Mouse (Mus musculus): ENCODE results near the gene Armc10. TPM values are rescaled to one million over a fixed set of nuclear protein-coding genes. Genes with fewer than 3 reads are reported as not detected.
"Not testable (repeated sequence)": the region's sequence is repeated elsewhere in the genome, so short reads cannot be mapped to it uniquely, and the experiment has no call there.

The Armc10 gene
- 1 to 10 TPM; 3.5 to 4.2 (median 3.9) TPM for total RNA-seq (2022)

DNA sequence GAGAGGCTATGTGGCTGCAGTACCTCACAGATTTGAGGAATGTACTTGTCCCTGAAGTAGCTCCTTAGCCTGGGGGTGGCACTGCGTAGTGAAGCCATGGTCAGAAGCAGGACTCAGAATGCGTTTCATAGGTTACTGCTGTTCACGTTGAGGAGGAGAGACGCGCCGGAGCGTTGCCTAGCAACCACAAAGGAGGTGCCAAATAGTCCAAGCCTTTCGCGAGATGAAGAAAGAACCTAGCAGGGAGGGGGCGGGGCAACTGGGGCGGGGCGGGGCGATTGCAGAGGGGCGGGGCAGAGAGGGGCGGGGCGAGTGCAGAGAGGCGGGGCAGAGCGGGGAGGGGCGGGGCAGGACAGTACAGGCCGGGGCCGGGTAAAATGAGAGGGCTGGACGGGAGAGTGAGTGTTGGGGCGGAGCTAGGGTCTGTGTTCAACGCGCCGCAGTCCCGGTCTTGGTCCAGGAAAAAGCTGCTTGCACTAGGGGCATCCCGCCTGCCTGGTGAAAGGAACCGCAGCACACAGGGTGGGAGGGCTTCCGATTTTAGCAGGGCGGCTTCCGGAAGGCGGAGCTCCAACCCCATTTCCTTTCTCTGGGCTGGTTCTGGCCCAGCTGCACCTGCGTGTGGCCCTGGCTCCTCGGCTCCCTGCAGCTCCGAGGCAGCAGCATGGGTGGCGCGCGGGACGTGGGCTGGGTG, at the start of gene Armc10, which contains the start of gene Fbxl13:
Gene Armc10, plus strand, starts transcription at position 375 of the 694 bp plus-strand sequence.
Gene Fbxl13, minus strand, starts transcription at position 196 of the 694 bp plus-strand sequence.
- peak; percentile 67 to 76 for DNase-seq (ENCODE audit: low spot score in 2 of 2)

DNA sequence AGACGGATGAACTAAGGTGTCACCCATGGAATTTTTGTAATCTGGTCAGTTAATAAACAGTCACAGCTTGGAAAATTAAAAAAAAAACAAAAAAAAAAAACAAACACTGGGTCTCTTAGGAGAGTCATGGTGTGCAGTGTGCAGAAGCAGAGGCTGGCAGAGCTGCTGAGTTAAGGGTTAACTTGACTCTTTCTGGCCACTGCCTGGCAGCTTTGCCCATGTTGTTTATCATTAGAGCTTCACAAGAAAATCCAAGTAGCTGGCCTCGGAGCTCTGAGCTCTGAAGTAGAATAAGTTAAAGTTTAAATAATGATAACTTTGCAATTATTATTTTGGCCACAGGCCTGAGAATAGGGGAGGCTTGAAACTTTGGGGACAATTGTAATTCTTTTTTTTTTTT, 46.1 kb upstream of the Armc10 start:
- not testable (repeated sequence) for DNase-seq (ENCODE audit: low spot score in 2 of 2)

DNA sequence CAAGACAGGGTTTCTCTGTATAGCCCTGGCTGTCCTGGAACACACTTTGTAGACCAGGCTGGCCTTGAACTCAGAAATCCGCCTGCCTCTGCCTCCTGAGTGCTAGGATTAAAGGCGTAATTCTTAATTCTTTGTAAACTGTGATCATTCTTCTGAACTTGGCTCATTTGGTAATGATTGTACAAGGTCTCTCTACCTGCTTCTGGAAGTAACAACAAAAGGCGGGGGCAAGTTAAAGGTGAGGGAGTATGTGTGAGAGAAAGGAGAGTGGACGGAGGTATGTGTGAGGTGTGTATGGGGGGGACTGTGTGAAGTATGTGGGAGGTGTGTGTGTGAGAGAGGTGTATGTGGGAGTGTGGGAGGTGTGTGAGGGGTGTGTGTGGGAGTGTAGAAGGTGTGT, 45.7 kb upstream of the Armc10 start:
- DNase-seq (ENCODE audit: low spot score in 2 of 2) = no peak

DNA sequence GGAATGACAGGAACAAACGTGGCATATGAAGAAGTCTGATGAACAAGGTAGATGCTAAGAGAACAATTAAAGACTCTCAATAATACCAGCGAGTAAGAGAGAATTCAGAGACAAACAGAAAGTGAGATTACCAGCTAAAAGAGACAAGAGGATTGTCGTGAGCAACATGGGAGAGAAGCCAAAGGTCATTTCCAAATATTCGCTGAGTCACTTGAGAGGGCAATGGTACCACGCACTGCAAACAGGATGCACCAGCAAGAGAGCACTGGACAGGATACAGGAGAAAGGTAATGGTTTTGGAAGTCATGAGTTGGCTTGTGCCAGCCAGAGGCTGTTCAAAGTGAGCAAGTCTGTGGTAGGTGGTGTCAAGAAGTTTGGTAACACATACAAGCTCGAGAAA, 39.7 kb upstream of the Armc10 start:
- DNase-seq (ENCODE audit: low spot score in 2 of 2) = no peak

DNA sequence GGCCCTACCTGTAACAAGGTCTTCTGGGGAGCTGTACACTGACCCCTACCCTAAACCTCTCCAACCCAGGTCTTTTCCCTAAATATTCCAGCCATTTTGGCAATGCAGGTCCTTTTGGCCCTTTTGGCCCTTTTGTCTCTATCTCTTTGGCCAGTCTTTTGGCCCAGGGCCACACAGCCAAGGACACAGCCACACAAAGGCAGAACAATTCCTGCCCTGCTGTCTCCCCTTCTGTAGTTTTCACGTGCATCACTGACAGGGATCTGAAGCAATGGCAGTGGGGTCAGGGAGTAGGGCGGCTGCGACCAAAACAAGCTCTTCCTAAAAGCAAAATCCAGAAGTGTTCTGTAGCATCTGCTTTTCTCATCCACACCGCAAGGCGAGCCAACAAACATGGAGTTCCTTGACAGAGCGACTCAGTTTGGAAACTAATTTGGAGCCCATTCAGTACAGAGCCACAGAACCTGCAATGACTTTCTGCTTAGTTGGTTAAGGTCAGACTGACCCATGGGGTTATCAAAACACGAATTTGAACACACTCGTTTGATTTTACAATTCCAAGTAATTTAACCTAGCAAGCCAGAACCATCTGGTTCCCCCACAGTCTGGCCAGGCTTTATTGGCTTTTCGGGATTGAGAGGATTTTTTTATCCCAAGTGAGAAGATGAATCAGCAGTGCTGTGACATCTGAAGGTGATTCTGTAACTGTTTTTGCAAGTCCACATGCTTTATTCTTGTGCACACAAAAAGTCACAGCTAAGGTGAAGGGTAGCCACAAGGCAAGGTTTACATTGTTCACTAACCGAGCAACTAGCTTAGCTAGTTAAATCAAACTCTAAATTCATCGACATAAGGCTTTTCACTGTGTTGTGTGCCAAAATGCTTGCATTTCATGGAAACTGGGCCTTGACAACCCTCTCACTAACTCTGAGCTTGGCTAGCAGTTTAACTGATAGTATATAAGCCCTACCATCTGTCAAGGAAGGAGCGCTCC, 37.0 kb upstream of the Armc10 start:
- DNase-seq (ENCODE audit: low spot score in 2 of 2) = peak; percentile 2 to 31

DNA sequence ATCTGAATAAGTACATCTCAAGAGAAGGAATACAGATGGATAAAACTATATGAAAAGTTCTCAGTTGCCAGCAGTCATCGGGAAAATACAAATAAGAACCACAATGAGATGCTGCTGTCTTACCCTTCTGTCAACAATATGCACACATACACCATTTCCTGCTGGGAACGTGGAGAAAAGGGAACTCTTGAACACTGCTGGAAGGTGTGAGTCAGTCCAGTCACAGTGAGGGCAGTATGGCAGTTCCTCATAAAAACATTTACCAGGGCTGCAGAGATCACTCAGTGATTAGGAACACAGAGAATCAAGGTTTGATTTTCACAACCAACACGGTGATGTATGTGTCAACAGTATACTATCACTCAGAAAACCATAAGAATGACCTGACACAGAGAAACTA, 34.6 kb upstream of the Armc10 start:
- DNase-seq (ENCODE audit: low spot score in 2 of 2) = no peak

DNA sequence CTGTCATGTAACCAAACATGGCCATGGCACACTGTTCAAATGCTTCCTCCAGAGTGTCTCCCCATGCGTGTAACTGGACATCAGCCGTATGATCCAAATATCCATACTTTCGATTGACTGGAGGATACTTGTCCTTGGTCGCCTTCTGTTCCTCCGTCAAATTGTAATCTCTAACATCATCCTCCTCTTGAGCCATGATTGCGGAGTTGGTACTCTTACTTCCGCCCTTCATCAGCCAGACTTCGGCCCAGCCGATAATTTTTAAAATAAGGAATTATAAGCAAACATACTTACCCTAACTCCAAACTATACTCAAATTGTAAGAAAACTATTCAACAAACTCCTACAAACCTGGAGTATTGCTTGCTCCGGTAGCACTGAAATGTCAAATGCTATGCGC, 31.3 kb upstream of the Armc10 start:
- DNase-seq (ENCODE audit: low spot score in 2 of 2) = not testable (repeated sequence)

DNA sequence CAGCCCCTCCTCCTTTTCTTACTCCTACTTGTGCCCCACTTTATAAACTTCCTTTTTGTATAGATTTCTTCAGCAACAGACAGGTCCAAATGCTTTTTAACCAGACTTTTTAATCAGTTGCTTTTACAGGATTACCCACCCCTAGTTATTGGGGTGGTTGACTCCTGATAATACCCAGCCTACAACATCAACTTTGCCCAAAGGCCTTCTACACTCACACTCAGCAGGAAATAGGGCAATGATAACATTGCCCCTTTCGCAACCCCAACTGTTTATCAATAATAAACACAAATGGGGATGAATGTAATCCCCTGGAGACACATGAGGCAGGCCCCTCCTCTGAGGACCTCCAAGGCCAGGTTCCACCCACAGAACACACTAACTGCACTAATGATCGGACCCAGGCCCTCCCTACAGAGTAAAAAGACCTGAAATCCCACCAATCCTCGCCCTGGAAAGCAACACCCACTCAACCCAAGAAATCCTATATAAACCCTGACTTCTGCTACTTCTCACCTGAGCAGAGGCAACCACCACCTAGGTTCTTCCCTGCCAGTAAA, 29.1 kb upstream of the Armc10 start:
- DNase-seq (ENCODE audit: low spot score in 2 of 2) = no peak

DNA sequence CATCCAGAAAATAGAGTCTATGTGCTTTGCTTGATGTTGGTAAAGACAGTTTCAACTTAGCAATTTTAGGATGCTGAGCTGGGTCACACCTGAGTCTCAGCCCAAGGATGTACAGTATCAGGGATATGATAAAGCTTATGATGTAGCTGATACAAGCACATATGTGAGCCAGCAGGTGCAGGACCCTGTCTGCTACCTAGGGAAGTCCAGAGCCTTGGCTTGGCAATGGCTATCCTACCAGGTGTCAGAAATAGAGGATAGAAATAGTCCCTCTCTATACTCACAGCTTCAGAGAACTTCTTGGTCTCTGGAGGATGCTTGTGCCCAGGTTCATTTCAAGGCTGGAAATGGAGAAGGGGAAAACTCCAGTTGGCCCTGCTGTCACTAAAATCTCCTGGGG, 19.7 kb upstream of the Armc10 start:
- no peak for DNase-seq (ENCODE audit: low spot score in 2 of 2)

DNA sequence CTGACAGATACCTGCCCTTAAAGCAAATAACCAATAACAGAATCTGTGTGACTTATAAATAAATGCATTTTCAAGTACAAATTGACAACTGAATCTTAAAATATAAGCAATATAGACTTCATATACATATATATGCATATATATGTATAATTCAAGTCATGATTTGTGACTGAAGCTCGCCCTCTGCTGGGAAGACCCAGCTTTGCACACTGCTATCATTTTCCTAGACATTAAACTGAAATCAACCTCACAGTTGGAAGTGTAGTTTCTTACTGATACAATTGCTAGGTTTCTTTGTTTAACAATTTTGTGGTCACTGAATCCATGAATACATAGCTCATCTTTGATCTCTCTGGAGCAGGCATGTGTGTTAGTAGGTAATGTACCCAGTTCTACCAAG, 4.7 kb upstream of the Armc10 start:
- no peak for DNase-seq (ENCODE audit: low spot score in 2 of 2)

DNA sequence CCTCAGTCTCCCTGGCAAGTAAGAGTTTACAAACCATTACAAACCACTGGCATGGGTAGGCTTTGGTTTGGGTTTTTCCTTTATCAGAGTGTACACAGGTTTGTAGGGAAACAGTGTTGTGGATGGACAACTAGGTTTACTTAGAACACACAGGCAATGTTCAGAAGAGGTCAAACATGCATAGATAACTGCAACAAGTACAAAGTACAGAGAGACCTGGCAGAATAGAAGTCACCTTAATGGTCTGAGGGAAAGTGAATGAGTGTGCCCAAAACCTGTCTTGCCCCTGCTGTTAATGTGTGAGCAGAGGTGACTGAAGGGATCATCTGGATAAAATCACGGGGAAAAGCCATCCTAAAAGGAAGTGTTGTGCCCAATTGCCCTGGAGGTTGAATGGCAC, 2.0 kb upstream of the Armc10 start:
- DNase-seq (ENCODE audit: low spot score in 2 of 2) = no peak

DNA sequence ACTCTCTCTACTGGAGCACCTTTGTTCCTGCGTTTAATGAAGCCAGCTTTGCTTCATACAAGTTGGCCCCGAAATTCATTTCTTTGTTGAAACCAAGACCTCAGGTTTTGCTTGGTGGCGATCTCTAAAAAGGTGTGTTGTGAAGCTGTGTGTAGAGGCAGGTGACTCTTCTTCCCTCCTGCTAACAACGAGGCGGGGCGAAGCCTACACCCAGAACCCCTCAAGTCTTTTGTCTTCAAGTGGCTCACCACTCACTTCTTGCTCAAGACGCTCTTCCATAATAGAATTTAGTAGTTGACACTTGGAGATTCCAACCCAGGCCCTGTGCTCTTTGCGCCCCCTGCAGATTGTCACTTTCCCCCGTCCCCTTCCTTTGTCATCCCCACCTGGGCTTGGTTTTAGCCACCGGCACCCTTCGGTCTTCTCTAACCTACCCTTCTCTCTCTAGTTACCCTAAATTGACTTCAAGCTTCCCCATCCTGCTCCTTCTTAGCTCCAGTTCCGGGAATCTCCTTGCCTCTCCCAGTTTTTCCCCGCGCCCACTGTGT, 648 bp upstream of the Armc10 start:
- no peak for DNase-seq (ENCODE audit: low spot score in 2 of 2)

DNA sequence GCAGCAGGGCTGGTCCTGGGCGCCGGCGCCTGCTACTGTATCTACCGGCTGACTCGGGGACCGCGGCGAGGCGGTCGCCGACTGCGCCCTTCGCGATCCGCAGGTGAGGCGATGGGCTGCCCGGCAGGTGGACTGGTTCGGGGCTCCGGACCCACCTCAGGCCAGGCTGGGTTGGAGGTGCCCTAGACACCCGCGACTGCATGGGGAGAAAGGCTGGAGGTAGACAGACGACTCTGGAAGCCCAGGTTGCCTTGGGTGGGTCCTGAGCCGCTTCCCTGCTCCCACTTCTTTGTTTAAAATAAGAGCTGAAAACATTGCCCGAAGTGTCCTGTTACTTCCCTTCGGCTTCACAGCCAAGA, 499 bp downstream of the Armc10 start:
- no peak for DNase-seq (ENCODE audit: low spot score in 2 of 2)

DNA sequence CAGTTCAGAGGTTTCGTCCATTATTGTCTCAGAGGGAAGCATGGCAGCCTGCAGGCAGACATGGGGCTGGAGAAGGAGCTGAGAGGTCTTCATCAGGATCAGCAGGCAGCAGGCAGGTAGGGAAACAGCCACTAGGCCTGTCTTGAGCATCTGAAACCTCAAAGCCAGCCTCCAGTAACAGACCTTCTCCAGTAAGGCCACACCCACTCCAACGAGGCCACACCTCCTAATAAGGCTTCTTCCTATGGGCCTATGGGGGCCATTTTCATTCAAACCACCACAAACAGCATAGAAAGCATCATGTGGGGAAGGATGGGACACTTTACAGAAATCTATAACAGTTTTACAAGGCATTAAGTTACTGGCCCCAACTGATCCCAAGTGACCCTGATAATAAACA, 5.1 kb downstream of the Armc10 start:
- DNase-seq (ENCODE audit: low spot score in 2 of 2) = no peak

DNA sequence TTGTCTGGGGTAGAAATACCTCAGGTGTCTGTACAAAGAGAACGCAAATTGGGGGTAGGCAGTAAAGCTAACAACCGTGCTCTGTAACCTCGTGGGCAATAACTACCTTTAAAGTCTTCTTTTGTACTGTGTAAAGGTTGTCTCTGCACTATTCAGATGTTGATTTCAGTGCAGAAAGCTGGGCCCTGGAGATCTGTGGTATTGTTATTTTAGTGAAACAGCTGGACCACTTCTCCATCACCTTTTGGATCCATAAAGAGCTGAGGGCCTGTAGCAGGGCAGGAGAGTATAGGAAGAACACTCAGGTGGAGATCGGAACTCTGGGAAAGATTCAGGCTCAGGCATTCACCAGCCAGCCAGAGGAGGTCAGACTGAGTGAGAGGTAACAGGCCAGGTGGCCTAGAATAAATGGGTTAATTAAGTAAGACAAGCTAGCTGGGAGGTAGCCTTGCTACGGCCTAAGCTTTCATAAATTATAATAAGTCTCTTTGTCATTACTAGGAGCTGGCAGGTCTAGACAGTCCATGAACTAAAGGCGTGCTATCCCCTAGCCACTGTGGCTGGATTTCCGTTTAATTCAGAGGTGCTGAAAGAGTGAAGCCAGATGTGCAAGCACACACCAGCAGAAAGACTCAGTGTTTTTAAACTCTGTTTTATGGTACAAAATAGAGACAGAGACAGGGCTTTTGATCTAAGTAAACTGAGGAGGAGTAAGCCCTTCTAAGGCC, 6.4 kb downstream of the Armc10 start:
- DNase-seq (ENCODE audit: low spot score in 2 of 2) = no peak

DNA sequence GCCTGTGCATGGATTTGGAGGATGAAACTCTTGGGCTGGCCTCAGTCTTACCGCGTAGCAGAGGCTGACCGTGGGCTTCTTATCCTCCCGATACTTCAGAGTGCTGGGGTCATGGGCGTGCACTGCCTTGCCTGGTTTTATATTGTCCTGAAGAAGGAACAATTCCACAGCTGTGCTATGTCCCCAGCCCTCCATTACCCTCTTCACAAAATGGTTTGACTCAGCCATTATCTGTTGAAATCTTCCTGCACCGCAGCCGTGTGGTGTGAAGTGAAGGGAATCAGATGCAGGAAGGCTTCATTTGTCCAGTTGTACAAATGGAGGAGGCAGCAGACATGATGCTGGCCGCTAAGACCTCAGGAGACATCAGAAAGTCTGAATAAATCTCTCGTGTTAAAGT, 11.3 kb downstream of the Armc10 start:
- DNase-seq (ENCODE audit: low spot score in 2 of 2) = no peak

DNA sequence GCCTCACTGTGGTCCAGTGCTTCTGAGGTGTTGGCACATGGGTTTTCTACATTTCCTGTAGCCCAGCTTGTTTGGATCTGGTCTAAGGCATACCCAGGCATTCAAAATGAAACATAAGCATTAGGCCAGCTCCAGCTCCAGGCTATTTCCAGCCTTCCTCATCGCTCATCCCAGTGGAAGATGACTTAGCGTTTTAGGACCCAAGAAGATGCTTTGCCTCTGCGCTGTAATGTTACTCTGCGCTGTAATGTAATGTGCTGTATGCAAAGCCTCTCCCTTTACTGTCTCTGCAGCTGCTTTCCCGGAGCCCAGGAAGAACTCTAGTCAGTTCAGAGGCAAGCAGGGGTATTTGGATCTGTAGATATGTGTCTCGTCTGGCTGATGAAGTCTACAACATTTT, 12.4 kb downstream of the Armc10 start:
- DNase-seq (ENCODE audit: low spot score in 2 of 2) = no peak

DNA sequence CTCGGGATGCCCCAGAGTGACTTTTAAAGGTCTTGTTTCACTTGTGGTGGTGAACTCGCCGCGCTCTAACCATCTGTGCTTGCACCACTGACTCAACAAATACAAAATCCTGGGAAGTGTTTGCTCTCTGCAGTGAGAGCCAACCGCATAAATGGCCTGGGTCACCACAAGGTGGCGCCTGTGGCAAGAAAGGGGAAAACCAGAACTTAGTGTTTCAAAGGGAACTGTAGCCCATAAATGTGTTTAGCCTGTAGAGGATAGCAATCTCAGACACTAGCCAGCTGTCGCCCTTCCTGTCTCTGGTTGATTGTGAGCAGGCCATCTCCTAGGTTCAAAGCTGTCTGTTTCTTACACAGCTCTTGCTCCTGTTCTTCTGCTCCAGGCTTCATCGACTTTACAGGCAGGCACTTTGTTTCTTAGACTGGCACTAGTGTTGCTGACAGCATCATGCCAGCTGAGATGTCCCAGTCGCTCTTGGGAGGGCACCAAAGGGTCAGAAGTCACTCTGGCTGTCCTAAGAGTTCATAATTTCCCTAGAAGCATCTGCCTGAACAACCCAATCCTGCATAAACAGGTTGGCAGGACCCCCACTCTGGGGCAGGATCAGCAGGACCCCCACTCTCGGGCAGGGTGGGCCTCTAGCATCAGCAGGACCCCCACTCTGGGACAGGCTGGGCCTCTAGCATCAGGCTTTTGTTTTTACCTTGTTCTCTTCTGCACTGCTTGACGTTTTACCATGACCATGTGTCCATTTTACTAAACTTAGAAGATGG, 13.2 kb downstream of the Armc10 start:
- DNase-seq (ENCODE audit: low spot score in 2 of 2) = peak; percentile 39 to 59

DNA sequence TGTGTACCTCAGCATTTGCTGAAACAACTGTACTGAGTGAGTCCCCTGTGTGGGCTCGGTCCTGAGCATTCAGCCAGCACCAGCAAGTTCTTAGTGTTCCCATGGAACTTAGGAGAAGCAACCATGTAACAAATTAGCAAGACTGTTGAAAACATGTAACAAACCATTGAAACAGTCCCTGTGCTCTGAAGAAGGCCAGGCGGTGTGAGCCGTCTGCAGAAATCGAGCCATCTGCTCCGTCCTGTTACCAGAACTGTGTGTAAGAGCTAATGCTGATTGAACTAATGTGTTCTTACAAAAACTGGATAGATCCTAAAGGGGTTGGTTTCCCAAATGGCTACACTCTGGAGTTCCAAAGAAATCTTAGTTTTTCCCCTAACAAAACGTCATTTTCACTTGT, 15.2 kb downstream of the Armc10 start:
- no peak for DNase-seq (ENCODE audit: low spot score in 2 of 2)

DNA sequence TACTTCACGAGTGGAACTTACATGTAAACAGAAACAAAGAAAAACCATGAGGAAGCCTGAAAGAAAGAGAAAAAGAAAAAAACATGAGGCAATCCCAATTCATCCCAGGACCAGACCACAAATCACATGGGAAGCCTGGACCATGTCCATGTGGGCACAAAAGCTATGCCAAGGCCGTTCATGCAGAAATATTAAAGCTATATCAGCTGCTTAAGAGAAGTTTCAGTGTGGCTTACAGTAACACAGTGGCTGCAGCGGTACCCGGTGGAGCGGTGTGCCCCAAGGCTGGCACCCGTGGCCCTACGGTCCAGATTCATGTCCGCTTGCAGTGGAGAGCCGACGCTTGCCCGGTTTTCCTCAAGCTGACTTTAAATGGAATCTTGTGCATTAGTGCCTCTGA, 17.5 kb downstream of the Armc10 start:
- DNase-seq (ENCODE audit: low spot score in 2 of 2) = no peak
